Mouse (Mus musculus): ENCODE results near the gene Ptgis. TPM values are rescaled to one million over a fixed set of nuclear protein-coding genes. Genes with fewer than 3 reads are reported as not detected.

Ptgis gene
- total and polyA plus RNA-seq, 3 experiments = not detected

GRCm38 (mm10) chr2:167265806-167266205, 25.4 kb upstream of the Ptgis start:
- Histone ChIP-seq H3K4me3 (ENCODE audit: low read depth, low read length) (no peak overlapping the region), H3K9me3 (replicated peaks) (peaks cover 2% of the 10 kb centered on the region; the same call in 1 of the 2 replicates), H3K36me3 (replicated peaks) (no peaks in the 10 kb centered on the region), H3K4me1 (ENCODE audit: insufficient read depth, low read depth, low read length) (no peaks in the 10 kb centered on the region), H3K27me3 (ENCODE audit: insufficient read depth, low read length) (no peaks in the 10 kb centered on the region)
- ATAC-seq (ENCODE audit: extremely low read depth, insufficient number of reproducible peaks, low FRiP score, poor library complexity, severe bottlenecking) = no peak
- TF ChIP-seq TAL1 (conservative IDR thresholded peaks at IDR 0.05; ENCODE audit: low read depth, low read length) (no peak), GATA1 (IDR thresholded peaks at IDR 0.05; ENCODE audit: borderline replicate concordance, low read length) (no peak), POLR2AphosphoS5 (IDR thresholded peaks at IDR 0.05; ENCODE audit: insufficient replicate concordance, low read depth, low read length) (no peak), GATA2 (IDR thresholded peaks at IDR 0.05; ENCODE audit: borderline replicate concordance, low read depth, low read length) (no peak), CTCF (IDR thresholded peaks at IDR 0.05; ENCODE audit: low read depth, low read length) (no peak)
- no peak for DNase-seq (ENCODE audit: low spot score)

- no peaks in the 10 kb centered on the region for H3K36me3 ChIP-seq (replicated peaks)
- DNase-seq (ENCODE audit: low spot score) = no peak
- no peak for ATAC-seq (ENCODE audit: extremely low read depth, insufficient number of reproducible peaks, low FRiP score, poor library complexity, severe bottlenecking)
- H3K9me3 ChIP-seq (replicated peaks) = peaks cover 2% of the 10 kb centered on the region; the same call in 1 of the 2 replicates
- no peaks in the 10 kb centered on the region for H3K27me3 ChIP-seq (ENCODE audit: insufficient read depth, low read length)
- no peak overlapping the region for H3K4me3 ChIP-seq (ENCODE audit: low read depth, low read length)
- H3K4me1 ChIP-seq (ENCODE audit: insufficient read depth, low read depth, low read length) = no peaks in the 10 kb centered on the region
- no peak for TF ChIP-seq CTCF (IDR thresholded peaks at IDR 0.05; ENCODE audit: low read depth, low read length)
- no peak for TF ChIP-seq TAL1 (conservative IDR thresholded peaks at IDR 0.05; ENCODE audit: low read depth, low read length)
- no peak for TF ChIP-seq GATA2 (IDR thresholded peaks at IDR 0.05; ENCODE audit: borderline replicate concordance, low read depth, low read length)
- no peak for TF ChIP-seq POLR2AphosphoS5 (IDR thresholded peaks at IDR 0.05; ENCODE audit: insufficient replicate concordance, low read depth, low read length)
- TF ChIP-seq GATA1 (IDR thresholded peaks at IDR 0.05; ENCODE audit: borderline replicate concordance, low read length) = no peak
Observed at GRCm38 (mm10) chr2:167265021-167265420, 24.6 kb upstream of the Ptgis start.

DNA sequence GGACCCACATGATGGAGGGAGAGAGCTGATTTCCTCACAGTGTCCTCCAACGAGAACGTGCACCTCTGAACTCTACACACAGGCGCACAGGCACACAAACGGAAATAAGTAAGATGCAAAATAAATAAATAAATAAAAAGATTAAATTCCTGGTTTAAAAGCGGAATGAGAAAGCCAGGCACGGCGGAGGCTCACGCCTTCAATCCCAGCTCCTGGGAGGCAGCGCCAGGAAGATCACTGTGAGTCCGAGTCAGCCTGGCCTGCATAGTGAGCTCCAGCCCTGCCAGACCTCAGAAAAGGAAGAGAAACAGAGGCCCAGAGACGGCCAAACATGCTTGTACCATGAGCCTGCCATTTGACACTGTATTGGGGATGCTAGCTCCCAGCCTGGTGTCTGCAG, 23.5 kb upstream of the Ptgis start:
- no peaks in the 10 kb centered on the region for H3K4me1 ChIP-seq (ENCODE audit: insufficient read depth, low read depth, low read length)
- H3K9me3 ChIP-seq (replicated peaks) = no peaks in the 10 kb centered on the region
- TF ChIP-seq CTCF (IDR thresholded peaks at IDR 0.05; ENCODE audit: low read depth, low read length) (no peak), TAL1 (conservative IDR thresholded peaks at IDR 0.05; ENCODE audit: low read depth, low read length) (no peak), GATA1 (IDR thresholded peaks at IDR 0.05; ENCODE audit: borderline replicate concordance, low read length) (no peak), POLR2AphosphoS5 (IDR thresholded peaks at IDR 0.05; ENCODE audit: insufficient replicate concordance, low read depth, low read length) (no peak), GATA2 (IDR thresholded peaks at IDR 0.05; ENCODE audit: borderline replicate concordance, low read depth, low read length) (no peak)
- no peaks in the 10 kb centered on the region for H3K27me3 ChIP-seq (ENCODE audit: insufficient read depth, low read length)
- H3K36me3 ChIP-seq (replicated peaks) = no peaks in the 10 kb centered on the region
- no peak for ATAC-seq (ENCODE audit: extremely low read depth, insufficient number of reproducible peaks, low FRiP score, poor library complexity, severe bottlenecking)
- no peak for DNase-seq (ENCODE audit: low spot score)
- no peak overlapping the region for H3K4me3 ChIP-seq (ENCODE audit: low read depth, low read length)

DNA sequence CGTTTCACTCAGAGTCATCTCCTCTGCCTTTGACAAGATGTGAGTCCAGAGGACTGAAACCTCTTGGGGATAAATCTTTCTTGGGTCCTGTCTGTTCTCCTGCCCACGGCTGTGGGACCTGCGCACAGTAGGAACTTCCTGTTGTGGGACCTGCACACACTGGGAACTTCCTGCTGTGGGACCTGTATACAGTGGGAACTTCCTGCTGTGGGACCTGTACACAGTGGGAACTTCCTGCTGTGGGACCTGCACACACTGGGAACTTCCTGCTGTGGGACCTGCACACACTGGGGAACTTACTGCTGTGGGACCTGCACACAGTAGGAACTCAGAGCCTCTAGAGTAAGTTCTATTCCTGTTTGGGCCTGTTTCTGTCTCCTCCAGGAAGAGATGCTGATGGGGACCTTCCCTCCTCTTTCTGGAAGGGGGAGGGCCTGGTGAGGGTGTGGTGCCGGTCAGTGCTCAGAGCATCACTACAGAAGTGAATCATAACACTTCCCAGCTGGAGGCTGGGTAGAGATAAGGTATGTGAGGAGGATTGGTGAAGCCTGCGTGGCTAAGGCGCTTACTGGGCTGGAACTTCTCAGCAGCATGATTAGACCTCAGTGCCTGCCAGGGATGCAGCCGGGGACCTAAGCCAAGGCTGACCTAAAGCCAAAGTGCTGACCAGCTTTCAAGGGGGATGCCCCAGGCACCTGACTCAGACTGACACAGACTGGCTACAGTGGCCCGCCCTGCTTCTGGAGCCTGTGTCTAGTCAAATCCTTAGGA, 22.8 kb upstream of the Ptgis start:
- H3K4me1 ChIP-seq (ENCODE audit: insufficient read depth, low read depth, low read length) = no peaks in the 10 kb centered on the region
- ATAC-seq (ENCODE audit: extremely low read depth, insufficient number of reproducible peaks, low FRiP score, poor library complexity, severe bottlenecking) (no peak), DNase-seq (ENCODE audit: low spot score) (no peak)
- no peaks in the 10 kb centered on the region for H3K36me3 ChIP-seq (replicated peaks)
- H3K9me3 ChIP-seq (replicated peaks) = no peaks in the 10 kb centered on the region
- no peaks in the 10 kb centered on the region for H3K27me3 ChIP-seq (ENCODE audit: insufficient read depth, low read length)
- no peak overlapping the region for H3K4me3 ChIP-seq (ENCODE audit: low read depth, low read length)
- TF ChIP-seq GATA2 (IDR thresholded peaks at IDR 0.05; ENCODE audit: borderline replicate concordance, low read depth, low read length) (no peak), GATA1 (IDR thresholded peaks at IDR 0.05; ENCODE audit: borderline replicate concordance, low read length) (no peak), POLR2AphosphoS5 (IDR thresholded peaks at IDR 0.05; ENCODE audit: insufficient replicate concordance, low read depth, low read length) (no peak), TAL1 (conservative IDR thresholded peaks at IDR 0.05; ENCODE audit: low read depth, low read length) (no peak), CTCF (IDR thresholded peaks at IDR 0.05; ENCODE audit: low read depth, low read length) (no peak)

GRCm38 (mm10) chr2:167262433-167262832, 22.0 kb upstream of the Ptgis start:
- no peak for ATAC-seq (ENCODE audit: extremely low read depth, insufficient number of reproducible peaks, low FRiP score, poor library complexity, severe bottlenecking)

GRCm38 (mm10) chr2:167261106-167261505, 20.7 kb upstream of the Ptgis start:
- no peaks in the 10 kb centered on the region for H3K9me3 ChIP-seq (replicated peaks)
- no peak for ATAC-seq (ENCODE audit: extremely low read depth, insufficient number of reproducible peaks, low FRiP score, poor library complexity, severe bottlenecking)
- no peak for DNase-seq (ENCODE audit: low spot score)
- no peaks in the 10 kb centered on the region for H3K4me1 ChIP-seq (ENCODE audit: insufficient read depth, low read depth, low read length)
- H3K27me3 ChIP-seq (ENCODE audit: insufficient read depth, low read length) = no peaks in the 10 kb centered on the region
- no peaks in the 10 kb centered on the region for H3K36me3 ChIP-seq (replicated peaks)
- TF ChIP-seq TAL1 (conservative IDR thresholded peaks at IDR 0.05; ENCODE audit: low read depth, low read length) = no peak
- TF ChIP-seq GATA1 (IDR thresholded peaks at IDR 0.05; ENCODE audit: borderline replicate concordance, low read length) = no peak
- no peak for TF ChIP-seq GATA2 (IDR thresholded peaks at IDR 0.05; ENCODE audit: borderline replicate concordance, low read depth, low read length)
- TF ChIP-seq POLR2AphosphoS5 (IDR thresholded peaks at IDR 0.05; ENCODE audit: insufficient replicate concordance, low read depth, low read length) = no peak
- no peak for TF ChIP-seq CTCF (IDR thresholded peaks at IDR 0.05; ENCODE audit: low read depth, low read length)
- H3K4me3 ChIP-seq (ENCODE audit: low read depth, low read length) = no peak overlapping the region

More at GRCm38 (mm10) chr2:167262433-167262832, 22.0 kb upstream of the Ptgis start:
- H3K27me3 ChIP-seq (ENCODE audit: insufficient read depth, low read length) = no peaks in the 10 kb centered on the region
- no peak for DNase-seq (ENCODE audit: low spot score)
- H3K4me3 ChIP-seq (ENCODE audit: low read depth, low read length) = no peak overlapping the region
- no peaks in the 10 kb centered on the region for H3K36me3 ChIP-seq (replicated peaks)
- TF ChIP-seq POLR2AphosphoS5 (IDR thresholded peaks at IDR 0.05; ENCODE audit: insufficient replicate concordance, low read depth, low read length) (no peak), GATA1 (IDR thresholded peaks at IDR 0.05; ENCODE audit: borderline replicate concordance, low read length) (no peak), TAL1 (conservative IDR thresholded peaks at IDR 0.05; ENCODE audit: low read depth, low read length) (no peak), CTCF (IDR thresholded peaks at IDR 0.05; ENCODE audit: low read depth, low read length) (no peak), GATA2 (IDR thresholded peaks at IDR 0.05; ENCODE audit: borderline replicate concordance, low read depth, low read length) (no peak)
- H3K4me1 ChIP-seq (ENCODE audit: insufficient read depth, low read depth, low read length) = no peaks in the 10 kb centered on the region
- no peaks in the 10 kb centered on the region for H3K9me3 ChIP-seq (replicated peaks)

Measured in G1E (cell line).